In genomic region chr9:109964761-109965160, GRCm38 (mm10) we compare ENCODE assay signal across 19 mouse cellular contexts.
"Had no signal": no experiment of that assay in that cellular context is flagged by ENCODE, and none has a peak within 500 bp of the region (broad histone marks: within the 10 kb centered on the region; RNA-seq: fewer than 3 reads in every experiment).

No protein-coding gene starts in this region.

- H3K36me3 ChIP-seq: midbrain, embryonic 10.5 days; midbrain, embryonic 13.5 days; midbrain, embryonic 15.5 days; neural tube, embryonic 13.5 days; neural tube, embryonic 15.5 days; stomach, embryonic 15.5 days had no signal

- H3K9me3 ChIP-seq: midbrain, embryonic 10.5 days; midbrain, embryonic 13.5 days; midbrain, embryonic 15.5 days; neural tube, embryonic 13.5 days; neural tube, embryonic 15.5 days; stomach, embryonic 15.5 days had no signal

- H3K9ac ChIP-seq: lung, embryonic 14.5 days; midbrain, embryonic 13.5 days; midbrain, embryonic 15.5 days; neural tube, embryonic 13.5 days; neural tube, embryonic 15.5 days; stomach, embryonic 15.5 days had no signal

- H3K27me3 ChIP-seq: midbrain, embryonic 13.5 days; midbrain, embryonic 15.5 days; neural tube, embryonic 13.5 days; neural tube, embryonic 15.5 days; stomach, embryonic 15.5 days had no signal

- H3K27ac ChIP-seq: midbrain, embryonic 10.5 days; midbrain, embryonic 13.5 days; midbrain, embryonic 15.5 days; neural tube, embryonic 13.5 days; neural tube, embryonic 15.5 days; stomach, embryonic 15.5 days; stomach, postnatal 0 days had no signal

- ATAC-seq: midbrain, embryonic 13.5 days; midbrain, embryonic 15.5 days had no signal

- H3K4me3 ChIP-seq: midbrain, embryonic 10.5 days; midbrain, embryonic 13.5 days; midbrain, embryonic 15.5 days; myocyte; neural tube, embryonic 13.5 days; neural tube, embryonic 15.5 days; stomach, embryonic 15.5 days had no signal

- H3K4me2 ChIP-seq: lung, embryonic 14.5 days; midbrain, embryonic 13.5 days; midbrain, embryonic 15.5 days; neural tube, embryonic 13.5 days; neural tube, embryonic 15.5 days; stomach, embryonic 15.5 days had no signal

- H3K4me1 ChIP-seq: midbrain, embryonic 13.5 days; midbrain, embryonic 15.5 days; stomach, embryonic 15.5 days had no signal

- DNase-seq: lung, adult 18-20 months; lung, embryonic 14.5 days; lung, postnatal 10 days; lung, postnatal 4 days; retina, postnatal 1 day; right cerebral cortex, adult 18-20 months; right cerebral cortex, postnatal 25 days; right cerebral cortex, postnatal 4 days; thymus, adult 2 months; thymus, postnatal 25 days; thymus, postnatal 4 days had no signal
